Mouse (Mus musculus) liver, adult 2 months (tissue): ENCODE data around the gene Tmem19. TPM values are rescaled to one million over a fixed set of nuclear protein-coding genes. Genes with fewer than 3 reads are reported as not detected.
"Not testable (repeated sequence)": the region's sequence is repeated elsewhere in the genome, so short reads cannot be mapped to it uniquely, and the experiment has no call there.

ENCODE experiments used
- DNase-seq: peaks from one replicate; pipeline ENCODE4 v3.0.0-alpha.2; 2011; ENCODE audit warnings: low read depth, low spot score; ENCODE audit errors: extremely low read depth
- H3K27ac ChIP-seq: fragments of 200-500 bp; replicated peaks from 2 replicates; pipeline ENCODE4 v1.5.1; 2012; ENCODE audit warnings: low read depth, mild to moderate bottlenecking, control low read depth, inconsistent platforms, low read length; ENCODE audit not compliant: insufficient read depth
- H3K27me3 ChIP-seq: fragments of 200-500 bp; 2 replicates; pipeline ENCODE4 v1.6.1; 2012; ENCODE audit warnings: mild to moderate bottlenecking, moderate library complexity, low read length, inconsistent platforms; ENCODE audit not compliant: control insufficient read depth, insufficient read depth
- H3K36me3 ChIP-seq: fragments of 200-500 bp; 2 replicates; pipeline ENCODE4 v1.6.1; 2012; ENCODE audit warnings: low read length, inconsistent platforms; ENCODE audit not compliant: control insufficient read depth, insufficient read depth
- H3K4me1 ChIP-seq: fragments of 200-500 bp; 2 replicates; pipeline ENCODE4 v1.6.1; 2011; ENCODE audit warnings: low read length; ENCODE audit not compliant: control insufficient read depth, insufficient read depth
- H3K4me3 ChIP-seq: fragments of 200-500 bp; 2 replicates; pipeline ENCODE4 v1.5.1; 2011; ENCODE audit warnings: low read depth, mild to moderate bottlenecking, control low read depth, low read length, moderate library complexity; ENCODE audit not compliant: insufficient read depth
- H3K79me2 ChIP-seq: fragments of 200-500 bp; 2 replicates; pipeline ENCODE4 v1.6.1; 2012; ENCODE audit warnings: inconsistent platforms, mild to moderate bottlenecking, low read length, moderate library complexity; ENCODE audit not compliant: control insufficient read depth, insufficient read depth
- H3K9ac ChIP-seq: fragments of 200-500 bp; 2 replicates; pipeline ENCODE4 v1.6.1; 2012; ENCODE audit warnings: low read depth, mild to moderate bottlenecking, control low read depth, inconsistent platforms, low read length
- CTCF ChIP-seq: fragments of 200-500 bp; IDR thresholded peaks from 2 replicates; pipeline ENCODE4 v1.5.1; 2011; ENCODE audit warnings: low read depth, low read length, control low read depth
- POLR2A ChIP-seq: fragments of 200-500 bp; IDR thresholded peaks from 2 replicates; pipeline ENCODE4 v1.6.1; 2011; ENCODE audit warnings: low read length, control low read depth; ENCODE audit not compliant: insufficient read depth; ENCODE audit errors: extremely low read depth
- WGBS: fragments of 180-500 bp; shearing (Covaris S2); methylation state at CpG from one replicate; pipeline ENCODE4 v1.1.7; 2018; 5-methylcytosine and 5-hydroxymethylcytosine counted together
- polyA plus RNA-seq: library from polyadenylated mRNA; depleted of rRNA; stranded (reverse); fragments of >200 nt; gene quantifications from 2 replicates; pipeline ENCODE4 v1.2.3, GENCODE M21; 2012
- total RNA-seq: library from RNA; depleted of rRNA; stranded (reverse); fragments of >200 nt; gene quantifications from 2 replicates; pipeline ENCODE4 v1.2.3, GENCODE M21; 2014

The Tmem19 gene
- total and polyA plus RNA-seq, 2 experiments = 30.8 to 47.4 TPM

GRCm38 (mm10) chr10:115329010-115329530, 33.2 kb downstream of the Tmem19 start:
- H3K79me2 ChIP-seq = no peaks in the 10 kb centered on the region
- DNase-seq = no peak
- 52% methylated on average over 3 of the region's 3 CpGs for WGBS
- H3K4me1 ChIP-seq = no peaks in the 10 kb centered on the region
- no peak overlapping the region for H3K27ac ChIP-seq
- no peaks in the 10 kb centered on the region for H3K27me3 ChIP-seq
- TF ChIP-seq CTCF = no peak
- no peak for TF ChIP-seq POLR2A
- no peaks in the 10 kb centered on the region for H3K36me3 ChIP-seq
- no peak overlapping the region for H3K4me3 ChIP-seq
- no peak overlapping the region for H3K9ac ChIP-seq

- TF ChIP-seq CTCF = no peak
- no peak for TF ChIP-seq POLR2A
- no peak overlapping the region for H3K27ac ChIP-seq
- no peak for DNase-seq
- H3K4me1 ChIP-seq = no peaks in the 10 kb centered on the region
- no peak overlapping the region for H3K9ac ChIP-seq
- no peaks in the 10 kb centered on the region for H3K79me2 ChIP-seq
- 78% methylated on average over 6 of the region's 6 CpGs for WGBS
- H3K4me3 ChIP-seq = no peak overlapping the region
- no peaks in the 10 kb centered on the region for H3K36me3 ChIP-seq
- no peaks in the 10 kb centered on the region for H3K27me3 ChIP-seq
Observed at GRCm38 (mm10) chr10:115328514-115328913, 33.8 kb downstream of the Tmem19 start.

GRCm38 (mm10) chr10:115323295-115323694, 39.0 kb downstream of the Tmem19 start:
- Histone ChIP-seq H3K27me3 (no peaks in the 10 kb centered on the region), H3K79me2 (no peaks in the 10 kb centered on the region), H3K9ac (no peak overlapping the region), H3K27ac (no peak overlapping the region), H3K36me3 (no peaks in the 10 kb centered on the region), H3K4me3 (no peak overlapping the region), H3K4me1 (no peaks in the 10 kb centered on the region)
- peak; percentile 67 for DNase-seq
- WGBS = 11% methylated on average over 6 of the region's 6 CpGs
- TF ChIP-seq CTCF = peak; percentile 75
- no peak for TF ChIP-seq POLR2A

- H3K27me3 ChIP-seq = no peaks in the 10 kb centered on the region
- H3K9ac ChIP-seq = no peak overlapping the region
- H3K79me2 ChIP-seq = no peaks in the 10 kb centered on the region
- DNase-seq = no peak
- no peak overlapping the region for H3K27ac ChIP-seq
- H3K4me3 ChIP-seq = no peak overlapping the region
- WGBS = 91% methylated on average over 5 of the region's 5 CpGs
- no peak for TF ChIP-seq CTCF
- TF ChIP-seq POLR2A = no peak
- H3K36me3 ChIP-seq = no peaks in the 10 kb centered on the region
- H3K4me1 ChIP-seq = peaks cover 1% of the 10 kb centered on the region; the same call in 1 of the 2 replicates
Observed at GRCm38 (mm10) chr10:115321317-115322035, 40.8 kb downstream of the Tmem19 start.

- not testable (repeated sequence) for H3K27ac ChIP-seq, H3K36me3 ChIP-seq, H3K27me3 ChIP-seq, H3K9ac ChIP-seq, DNase-seq, H3K4me3 ChIP-seq, H3K4me1 ChIP-seq
- H3K79me2 ChIP-seq = peaks cover 12% of the 10 kb centered on the region; the same call in 1 of the 2 replicates
- WGBS = 55% methylated on average over 3 of the region's 3 CpGs
Observed at GRCm38 (mm10) chr10:115318388-115318787, 43.9 kb downstream of the Tmem19 start.

GRCm38 (mm10) chr10:115316313-115316712, 46.0 kb downstream of the Tmem19 start:
- no peak overlapping the region for H3K9ac ChIP-seq

More at GRCm38 (mm10) chr10:115316313-115316712, 46.0 kb downstream of the Tmem19 start:
- Histone ChIP-seq H3K4me1 (peaks cover 21% of the 10 kb centered on the region), H3K36me3 (no peaks in the 10 kb centered on the region), H3K79me2 (peaks cover 24% of the 10 kb centered on the region; the same call in 1 of the 2 replicates), H3K27ac (no peak overlapping the region), H3K27me3 (no peaks in the 10 kb centered on the region), H3K4me3 (no peak overlapping the region)
- no peak for DNase-seq
- TF ChIP-seq POLR2A (no peak), CTCF (no peak)
- WGBS = 77% methylated on average over 11 of the region's 11 CpGs
